Mouse (Mus musculus) heart, adult 2 months (tissue): ENCODE measurements around the gene Specc1. TPM values are rescaled to one million over a fixed set of nuclear protein-coding genes. Genes with fewer than 3 reads are reported as not detected.
"Not testable (repeated sequence)": the region's sequence is repeated elsewhere in the genome, so short reads cannot be mapped to it uniquely, and the experiment has no call there.

ENCODE experiments used
- DNase-seq, 2 experiments: peaks; one replicate each; pipeline ENCODE4 v3.0.0; 2021
- H3K27ac ChIP-seq: fragments of 200-600 bp; 2 replicates; pipeline ENCODE4 v1.8.1; 2022
- H3K27me3 ChIP-seq: fragments of 200-500 bp; 2 replicates; pipeline ENCODE4 v1.6.1; 2012; ENCODE audit warnings: mild to moderate bottlenecking, low read length, inconsistent platforms, mixed read lengths; ENCODE audit not compliant: control insufficient read depth, insufficient read depth
- H3K36me3 ChIP-seq: fragments of 200-500 bp; 2 replicates; pipeline ENCODE4 v1.6.1; 2012; ENCODE audit warnings: low read length, inconsistent platforms; ENCODE audit not compliant: control insufficient read depth, insufficient read depth
- H3K4me1 ChIP-seq: fragments of 200-500 bp; 2 replicates; pipeline ENCODE4 v1.6.1; 2011; ENCODE audit warnings: low read length; ENCODE audit not compliant: control insufficient read depth, insufficient read depth
- H3K4me3 ChIP-seq: fragments of 200-600 bp; 2 replicates; pipeline ENCODE4 v1.8.1; 2022
- H3K79me2 ChIP-seq: fragments of 200-500 bp; replicated peaks from 2 replicates; pipeline ENCODE4 v1.6.1; 2012; ENCODE audit warnings: mild to moderate bottlenecking, inconsistent platforms, low read length, moderate library complexity, mixed read lengths; ENCODE audit not compliant: control insufficient read depth, insufficient read depth
- H3K9ac ChIP-seq: fragments of 200-500 bp; 2 replicates; pipeline ENCODE4 v1.6.1; 2012; ENCODE audit warnings: low read depth, mild to moderate bottlenecking, control low read depth, inconsistent platforms, low read length, mixed read lengths
- CTCF ChIP-seq: fragments of 200-600 bp; IDR thresholded peaks from 2 replicates; pipeline ENCODE4 v1.8.1; 2022; ENCODE audit warnings: antibody characterized with exemption, mild to moderate bottlenecking, moderate library complexity
- EP300 ChIP-seq: fragments of 200-500 bp; IDR thresholded peaks from 2 replicates; pipeline ENCODE4 v1.6.1; 2011; ENCODE audit warnings: low read depth, low read length, control low read depth; ENCODE audit not compliant: insufficient read depth
- POLR2A ChIP-seq: fragments of 200-500 bp; IDR thresholded peaks from 2 replicates; pipeline ENCODE4 v1.6.1; 2011; ENCODE audit warnings: mild to moderate bottlenecking, low read depth, low read length, control low read depth; ENCODE audit not compliant: insufficient read depth
- WGBS: fragments of 180-500 bp; shearing (Covaris S2); methylation state at CpG from one replicate; pipeline ENCODE4 v1.1.7; 2018; 5-methylcytosine and 5-hydroxymethylcytosine counted together
- intact Hi-C: fragments of 180-260 bp; cut with DNase I; formaldehyde crosslinking; loops from one replicate; pipeline ENCODE4 v1.15.1; 2025
- polyA plus RNA-seq: library from polyadenylated mRNA; depleted of rRNA; stranded (reverse); fragments of >200 nt; gene quantifications from 2 replicates; pipeline ENCODE4 v1.2.3, GENCODE M21; 2012
- total RNA-seq, 2 experiments: library from RNA; stranded (reverse); gene quantifications; 2 replicates each; pipeline ENCODE4 v1.2.3; 2021

Gene Specc1
- total and polyA plus RNA-seq, 3 experiments = 3.5 to 21.6 (median 4.6) TPM

GRCm38 (mm10) chr11:61950632-61951031 is 5.9 kb upstream of the Specc1 start:
- TF ChIP-seq EP300 (peak; percentile 45; the same call in 1 of the 2 replicates), POLR2A (no peak), CTCF (peak; percentile 94)
- DNase-seq = peak; percentile 63 to 85
- H3K4me3 ChIP-seq = no peak overlapping the region
- no peaks in the 10 kb centered on the region for H3K36me3 ChIP-seq
- no peak overlapping the region for H3K27ac ChIP-seq
- H3K4me1 ChIP-seq = peaks cover 2% of the 10 kb centered on the region
- intact Hi-C loops = loop anchor here (2.0 kb wide), 1 partner anchor 330 kb away; the partner anchor contains the start of genes Ttc19 and Zswim7
- WGBS = 19% methylated on average over 10 of the region's 10 CpGs
- no peaks in the 10 kb centered on the region for H3K27me3 ChIP-seq
- H3K79me2 ChIP-seq = no peaks in the 10 kb centered on the region
- no peak overlapping the region for H3K9ac ChIP-seq

- no peak overlapping the region for H3K4me3 ChIP-seq
- intact Hi-C loops = loop anchor here (5.0 kb wide), 2 partner anchors 52 to 172 kb away; no protein-coding TSS in a partner anchor
- H3K27me3 ChIP-seq = peaks cover 6% of the 10 kb centered on the region
- no peaks in the 10 kb centered on the region for H3K79me2 ChIP-seq
- DNase-seq = no peak
- H3K9ac ChIP-seq = no peak overlapping the region
- no peak overlapping the region for H3K27ac ChIP-seq
- no peaks in the 10 kb centered on the region for H3K36me3 ChIP-seq
- H3K4me1 ChIP-seq = peaks cover 2% of the 10 kb centered on the region
- TF ChIP-seq CTCF (no peak), EP300 (no peak), POLR2A (no peak)
- 65% methylated on average over 6 of the region's 6 CpGs for WGBS
Observed at GRCm38 (mm10) chr11:61955136-61955535, 1.4 kb upstream of the Specc1 start.

GRCm38 (mm10) chr11:61955951-61956350 is 612 bp upstream of the Specc1 start:
- intact Hi-C loops = loop anchor here (5.0 kb wide), 2 partner anchors 51 to 171 kb away; no protein-coding TSS in a partner anchor
- DNase-seq = no peak
- TF ChIP-seq POLR2A = no peak
- TF ChIP-seq CTCF = no peak
- no peak for TF ChIP-seq EP300
- Histone ChIP-seq H3K36me3 (no peaks in the 10 kb centered on the region), H3K79me2 (no peaks in the 10 kb centered on the region), H3K4me1 (no peaks in the 10 kb centered on the region), H3K27ac (no peak overlapping the region), H3K27me3 (peaks cover 6% of the 10 kb centered on the region), H3K9ac (no peak overlapping the region), H3K4me3 (no peak overlapping the region)
- 79% methylated on average over 6 of the region's 6 CpGs for WGBS

- TF ChIP-seq CTCF (peak; percentile 23; the same call in 1 of the 2 replicates), EP300 (no peak)
- 7% methylated on average over 25 of the region's 25 CpGs for WGBS
- no peak overlapping the region for H3K27ac ChIP-seq
- peaks cover 6% of the 10 kb centered on the region for H3K27me3 ChIP-seq
- no peak for DNase-seq
- H3K36me3 ChIP-seq = no peaks in the 10 kb centered on the region
- H3K9ac ChIP-seq = peak overlapping the region; percentile 26
- H3K4me1 ChIP-seq = no peaks in the 10 kb centered on the region
- H3K4me3 ChIP-seq = peak overlapping the region; percentile 60
- intact Hi-C loops = loop anchor here (5.0 kb wide), 2 partner anchors 50 to 170 kb away; no protein-coding TSS in a partner anchor
- no peaks in the 10 kb centered on the region for H3K79me2 ChIP-seq
Observed at GRCm38 (mm10) chr11:61957296-61957813, 792 bp downstream of the Specc1 start.

- H3K79me2 ChIP-seq, DNase-seq, H3K27ac ChIP-seq, H3K9ac ChIP-seq, H3K27me3 ChIP-seq, H3K36me3 ChIP-seq, H3K4me1 ChIP-seq, H3K4me3 ChIP-seq: not testable (repeated sequence)
- intact Hi-C loops = loop anchor here (5.0 kb wide), 2 partner anchors 49 to 169 kb away; no protein-coding TSS in a partner anchor
- WGBS = 65% methylated on average over 6 of the region's 6 CpGs
Observed at GRCm38 (mm10) chr11:61958706-61959105, 2.1 kb downstream of the Specc1 start.

- no peak for TF ChIP-seq POLR2A
- no peak for TF ChIP-seq CTCF
- no peak for TF ChIP-seq EP300
- Histone ChIP-seq H3K27me3 (peaks cover 6% of the 10 kb centered on the region), H3K4me3 (no peak overlapping the region), H3K79me2 (no peaks in the 10 kb centered on the region), H3K36me3 (no peaks in the 10 kb centered on the region), H3K4me1 (no peaks in the 10 kb centered on the region), H3K9ac (no peak overlapping the region), H3K27ac (no peak overlapping the region)
- intact Hi-C loops = no loop called here
- no peak for DNase-seq
- 88% methylated on average over 2 of the region's 2 CpGs for WGBS
Observed at GRCm38 (mm10) chr11:61960096-61960495, 3.5 kb downstream of the Specc1 start.
